Mouse (Mus musculus): ENCODE data around the gene Mfsd4a. TPM values are rescaled to one million over a fixed set of nuclear protein-coding genes. Genes with fewer than 3 reads are reported as not detected.
A peak's percentile ranks its signal among the peaks of the same experiment; 100 is the strongest.

Mfsd4a gene
- total and polyA plus RNA-seq, 2 experiments from 2014 or later, result 3.2 to 8.1 TPM

GRCm38 (mm10) chr1:132004574-132005180 lies 63.2 kb downstream of the Mfsd4a start:
- Histone ChIP-seq H3K27me3 (ENCODE audit: insufficient read depth, low read length) (no peaks in the 10 kb centered on the region), H3K36me3 (ENCODE audit: insufficient read depth) (no peaks in the 10 kb centered on the region), H3K4me1 (ENCODE audit: insufficient read depth) (peaks cover 10% of the 10 kb centered on the region), H3K4me2 (ENCODE audit: low read depth) (no peak overlapping the region), H3K9ac (no peak overlapping the region), H3K27ac (ENCODE audit: low read depth, low read length) (no peak overlapping the region), H3K4me3 (ENCODE audit: low read depth, low read length) (no peak overlapping the region), H3K9me3 (ENCODE audit: low read length) (no peaks in the 10 kb centered on the region)
- no peak for DNase-seq
- 85% methylated on average over 6 of the region's 6 CpGs for WGBS
- TF ChIP-seq CTCF (IDR thresholded peaks at IDR 0.05; ENCODE audit: low read depth), result no peak
- ATAC-seq, result no peak

DNA sequence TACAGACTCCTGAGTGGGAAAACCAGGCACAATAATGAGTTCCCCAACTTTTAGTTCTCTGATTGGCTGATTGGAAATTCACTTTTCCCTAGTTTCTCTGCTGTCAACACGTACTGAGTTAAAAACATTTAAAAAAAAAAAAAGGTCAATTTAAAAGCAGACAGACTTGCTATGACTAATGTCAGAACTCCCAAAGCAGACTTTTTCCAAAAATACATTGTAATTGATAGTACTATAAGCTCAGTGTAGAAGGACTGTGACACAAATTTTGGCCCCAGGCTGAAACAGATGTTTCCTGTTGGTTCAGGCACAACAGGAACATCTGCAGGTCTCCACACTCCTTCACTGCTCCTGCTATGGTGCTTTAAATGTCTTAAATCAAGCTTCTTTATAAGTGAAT lies 64.0 kb downstream of the Mfsd4a start:
- Histone ChIP-seq H3K4me1 (ENCODE audit: insufficient read depth) (peaks cover 4% of the 10 kb centered on the region), H3K27ac (ENCODE audit: low read depth, low read length) (no peak overlapping the region), H3K36me3 (ENCODE audit: insufficient read depth) (no peaks in the 10 kb centered on the region), H3K27me3 (ENCODE audit: insufficient read depth, low read length) (no peaks in the 10 kb centered on the region), H3K4me3 (ENCODE audit: low read depth, low read length) (no peak overlapping the region), H3K9me3 (ENCODE audit: low read length) (no peaks in the 10 kb centered on the region), H3K9ac (no peak overlapping the region), H3K4me2 (ENCODE audit: low read depth) (no peak overlapping the region)
- ATAC-seq (no peak), DNase-seq (no peak)
- no peak for TF ChIP-seq CTCF (IDR thresholded peaks at IDR 0.05; ENCODE audit: low read depth)
- WGBS, result 65% methylated on average over 1 of the region's 1 CpGs

GRCm38 (mm10) chr1:132003111-132003510 lies 64.8 kb downstream of the Mfsd4a start:
- 66% methylated on average over 2 of the region's 2 CpGs for WGBS

GRCm38 (mm10) chr1:132001880-132002330 lies 66.0 kb downstream of the Mfsd4a start:
- no peak overlapping the region for H3K9ac ChIP-seq
- no peaks in the 10 kb centered on the region for H3K27me3 ChIP-seq (ENCODE audit: insufficient read depth, low read length)
- WGBS, result 80% methylated on average over 4 of the region's 4 CpGs

More at GRCm38 (mm10) chr1:132003111-132003510, 64.8 kb downstream of the Mfsd4a start:
- Histone ChIP-seq H3K9me3 (ENCODE audit: low read length) (no peaks in the 10 kb centered on the region), H3K4me2 (ENCODE audit: low read depth) (no peak overlapping the region), H3K9ac (no peak overlapping the region), H3K4me1 (ENCODE audit: insufficient read depth) (no peaks in the 10 kb centered on the region; the same call in 1 of the 2 replicates), H3K4me3 (ENCODE audit: low read depth, low read length) (no peak overlapping the region), H3K36me3 (ENCODE audit: insufficient read depth) (no peaks in the 10 kb centered on the region), H3K27me3 (ENCODE audit: insufficient read depth, low read length) (no peaks in the 10 kb centered on the region), H3K27ac (ENCODE audit: low read depth, low read length) (no peak overlapping the region)
- ATAC-seq (no peak), DNase-seq (no peak)
- TF ChIP-seq CTCF (IDR thresholded peaks at IDR 0.05; ENCODE audit: low read depth), result no peak

GRCm38 (mm10) chr1:132000506-132000905 lies 67.4 kb downstream of the Mfsd4a start:
- no peaks in the 10 kb centered on the region for H3K9me3 ChIP-seq (ENCODE audit: low read length)
- H3K9ac ChIP-seq, result no peak overlapping the region
- no peak overlapping the region for H3K4me3 ChIP-seq (ENCODE audit: low read depth, low read length)
- no peaks in the 10 kb centered on the region for H3K4me1 ChIP-seq (ENCODE audit: insufficient read depth)
- no peaks in the 10 kb centered on the region for H3K27me3 ChIP-seq (ENCODE audit: insufficient read depth, low read length)
- ATAC-seq (no peak), DNase-seq (no peak)
- H3K4me2 ChIP-seq (ENCODE audit: low read depth), result no peak overlapping the region
- no peaks in the 10 kb centered on the region for H3K36me3 ChIP-seq (ENCODE audit: insufficient read depth)
- peak; percentile 24; the same call in 1 of the 2 replicates for TF ChIP-seq CTCF (IDR thresholded peaks at IDR 0.05; ENCODE audit: low read depth)
- H3K27ac ChIP-seq (ENCODE audit: low read depth, low read length), result no peak overlapping the region

More at GRCm38 (mm10) chr1:132001880-132002330, 66.0 kb downstream of the Mfsd4a start:
- Histone ChIP-seq H3K36me3 (ENCODE audit: insufficient read depth) (no peaks in the 10 kb centered on the region), H3K27ac (ENCODE audit: low read depth, low read length) (no peak overlapping the region), H3K9me3 (ENCODE audit: low read length) (no peaks in the 10 kb centered on the region), H3K4me1 (ENCODE audit: insufficient read depth) (no peaks in the 10 kb centered on the region; the same call in 1 of the 2 replicates), H3K4me3 (ENCODE audit: low read depth, low read length) (no peak overlapping the region), H3K4me2 (ENCODE audit: low read depth) (no peak overlapping the region)
- DNase-seq, result no peak
- no peak for ATAC-seq
- no peak for TF ChIP-seq CTCF (IDR thresholded peaks at IDR 0.05; ENCODE audit: low read depth)

DNA sequence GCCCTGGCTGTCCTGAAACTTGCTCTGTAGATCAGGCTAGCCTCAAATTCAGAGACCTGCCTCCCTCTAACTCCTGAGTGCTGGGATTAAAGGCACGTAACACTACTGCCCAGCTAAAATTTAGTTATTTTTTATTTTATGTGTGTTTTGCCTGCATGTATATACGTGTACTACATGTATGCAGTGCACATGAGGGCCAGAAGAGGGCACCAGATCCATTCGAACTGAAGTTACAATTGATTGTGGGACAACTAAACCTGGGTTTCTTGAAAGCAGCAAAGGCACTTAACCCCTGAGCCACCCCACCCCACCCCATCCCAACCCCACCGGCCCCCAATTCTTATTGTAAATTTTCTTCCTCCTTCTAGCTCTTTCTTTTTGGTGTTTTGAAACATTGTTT lies 72.8 kb downstream of the Mfsd4a start:
- DNase-seq, result peak; percentile 57
- peak; percentile 75 for TF ChIP-seq CTCF (IDR thresholded peaks at IDR 0.05; ENCODE audit: low read depth)

GRCm38 (mm10) chr1:131993169-131994040 lies 74.5 kb downstream of the Mfsd4a start:
- Histone ChIP-seq H3K27ac (ENCODE audit: low read depth, low read length) (no peak overlapping the region), H3K9me3 (ENCODE audit: low read length) (no peaks in the 10 kb centered on the region), H3K4me3 (ENCODE audit: low read depth, low read length) (no peak overlapping the region), H3K27me3 (ENCODE audit: insufficient read depth, low read length) (no peaks in the 10 kb centered on the region), H3K4me1 (ENCODE audit: insufficient read depth) (no peaks in the 10 kb centered on the region), H3K36me3 (ENCODE audit: insufficient read depth) (no peaks in the 10 kb centered on the region), H3K9ac (no peak overlapping the region), H3K4me2 (ENCODE audit: low read depth) (no peak overlapping the region)
- TF ChIP-seq CTCF (IDR thresholded peaks at IDR 0.05; ENCODE audit: low read depth), result no peak
- no peak for DNase-seq
- no peak for ATAC-seq
- WGBS, result 88% methylated on average over 12 of the region's 12 CpGs

More for the DNA sequence above, 72.8 kb downstream of the Mfsd4a start:
- no peak for ATAC-seq
- no peak overlapping the region for H3K4me2 ChIP-seq (ENCODE audit: low read depth)
- no peaks in the 10 kb centered on the region for H3K4me1 ChIP-seq (ENCODE audit: insufficient read depth)
- no peak overlapping the region for H3K9ac ChIP-seq
- H3K4me3 ChIP-seq (ENCODE audit: low read depth, low read length), result no peak overlapping the region
- 33% methylated on average over 4 of the region's 4 CpGs for WGBS
- H3K27ac ChIP-seq (ENCODE audit: low read depth, low read length), result no peak overlapping the region
- no peaks in the 10 kb centered on the region for H3K9me3 ChIP-seq (ENCODE audit: low read length)
- H3K27me3 ChIP-seq (ENCODE audit: insufficient read depth, low read length), result no peaks in the 10 kb centered on the region
- H3K36me3 ChIP-seq (ENCODE audit: insufficient read depth), result no peaks in the 10 kb centered on the region
